Mouse (Mus musculus) spleen, adult 2 months (tissue): ENCODE data around the gene Epha2.

ENCODE experiments used
- CTCF ChIP-seq: fragments of 200-500 bp; IDR thresholded peaks from 2 replicates; pipeline ENCODE4 v1.5.1; 2011; ENCODE audit warnings: mild to moderate bottlenecking, inconsistent platforms; ENCODE audit not compliant: insufficient read depth, insufficient read length, insufficient replicate concordance; ENCODE audit errors: extremely low read depth
- POLR2A ChIP-seq: fragments of 200-500 bp; IDR thresholded peaks from 2 replicates; pipeline ENCODE4 v1.6.1; 2011; ENCODE audit warnings: low read depth, low read length, inconsistent platforms

DNA sequence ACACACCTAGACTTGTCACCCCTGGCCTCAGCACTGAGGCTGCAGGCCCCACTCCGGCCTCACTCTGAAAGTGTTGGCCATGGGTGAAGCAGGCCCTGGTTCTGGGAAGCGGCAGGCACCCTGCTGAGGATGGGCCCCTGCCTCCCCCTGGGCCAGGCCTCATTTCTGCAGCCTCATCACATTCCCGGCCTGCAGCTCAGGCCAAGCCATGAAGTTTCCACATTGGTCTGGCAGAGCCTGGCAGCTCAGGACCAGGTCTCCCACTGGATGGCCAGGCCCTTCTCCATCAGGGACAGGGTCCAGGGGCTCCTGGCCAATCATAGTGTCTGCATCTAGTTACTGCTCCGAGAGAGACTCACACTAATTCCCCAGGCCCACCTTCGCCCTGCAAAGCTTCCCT, 33.7 kb downstream of the Epha2 start:
- TF ChIP-seq CTCF (no peak), POLR2A (no peak)
